Mouse (Mus musculus) thymus, adult 2 months (tissue): Measurements from ENCODE around the gene 2010111I01Rik. TPM values are rescaled to one million over a fixed set of nuclear protein-coding genes. Genes with fewer than 3 reads are reported as not detected.
A peak's percentile ranks its signal among the peaks of the same experiment; 100 is the strongest.

Source experiments
- DNase-seq: peaks from one replicate; pipeline ENCODE4 v3.0.0; 2021
- H3K27ac ChIP-seq: fragments of 200-500 bp; 2 replicates; pipeline ENCODE4 v1.5.1; 2012; ENCODE audit warnings: low read length, control low read depth; ENCODE audit not compliant: control insufficient read depth, insufficient read depth
- H3K27me3 ChIP-seq: fragments of 200-500 bp; 2 replicates; pipeline ENCODE4 v1.6.1; 2012; ENCODE audit warnings: mild to moderate bottlenecking, low read length, moderate library complexity, mixed read lengths; ENCODE audit not compliant: control insufficient read depth, insufficient read depth
- H3K36me3 ChIP-seq: fragments of 200-500 bp; 2 replicates; pipeline ENCODE4 v1.6.1; 2012; ENCODE audit warnings: mild to moderate bottlenecking, low read length, moderate library complexity; ENCODE audit not compliant: control insufficient read depth, insufficient read depth
- H3K4me1 ChIP-seq: fragments of 200-500 bp; replicated peaks from 2 replicates; pipeline ENCODE4 v1.6.1; 2012; ENCODE audit warnings: low read length; ENCODE audit not compliant: control insufficient read depth, insufficient read depth
- H3K4me3 ChIP-seq: fragments of 200-500 bp; 2 replicates; pipeline ENCODE4 v1.5.1; 2012; ENCODE audit warnings: mild to moderate bottlenecking, low read length, control low read depth, moderate library complexity; ENCODE audit not compliant: control insufficient read depth, insufficient read depth
- CTCF ChIP-seq: fragments of 200-500 bp; IDR thresholded peaks from 2 replicates; pipeline ENCODE4 v1.5.1; 2012; ENCODE audit warnings: mild to moderate bottlenecking, control low read depth, low read length, moderate library complexity, borderline replicate concordance; ENCODE audit not compliant: control insufficient read depth, poor library complexity, insufficient read depth; ENCODE audit errors: extremely low read depth
- POLR2A ChIP-seq: fragments of 200-500 bp; IDR thresholded peaks from 2 replicates; pipeline ENCODE4 v1.6.1; 2012; ENCODE audit warnings: mild to moderate bottlenecking, low read length, control low read depth, moderate library complexity; ENCODE audit not compliant: control insufficient read depth, poor library complexity, insufficient read depth; ENCODE audit errors: extremely low read depth
- WGBS: fragments of 180-500 bp; shearing (Covaris S2); methylation state at CpG from one replicate; pipeline ENCODE4 v1.1.7; 2018; 5-methylcytosine and 5-hydroxymethylcytosine counted together
- polyA plus RNA-seq: library from polyadenylated mRNA; depleted of rRNA; stranded (reverse); fragments of >200 nt; gene quantifications from 2 replicates; pipeline ENCODE4 v1.2.3, GENCODE M21; 2012; rRNA removed

Gene 2010111I01Rik
- polyA plus RNA-seq, 1 experiment, result 61.4 TPM

DNA sequence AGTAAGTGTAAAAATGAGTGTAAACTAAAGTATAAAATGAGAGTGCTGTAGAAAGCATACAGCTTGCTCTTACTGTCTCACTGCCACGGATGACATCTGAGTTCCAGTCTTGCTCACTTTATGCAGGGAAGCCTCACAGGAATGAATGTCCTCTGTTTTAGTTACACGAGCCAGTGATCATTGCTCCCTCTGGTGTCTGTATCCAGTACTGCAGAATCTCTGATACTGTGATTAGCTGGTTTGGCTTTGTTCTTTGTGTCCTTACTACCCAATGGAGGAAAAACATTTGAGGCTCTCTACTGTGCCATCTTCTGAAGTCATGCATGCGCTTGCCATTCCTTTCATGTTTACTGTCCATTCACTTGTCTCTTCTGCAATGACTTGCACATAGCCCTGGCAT lies 391.9 kb downstream of the 2010111I01Rik start:
- no peaks in the 10 kb centered on the region for H3K36me3 ChIP-seq
- no peaks in the 10 kb centered on the region for H3K4me1 ChIP-seq
- TF ChIP-seq POLR2A (no peak), CTCF (no peak)
- H3K27me3 ChIP-seq, result no peaks in the 10 kb centered on the region
- H3K27ac ChIP-seq, result no peak overlapping the region
- WGBS, result 42% methylated on average over 3 of the region's 3 CpGs
- peak; percentile 64 for DNase-seq
- no peak overlapping the region for H3K4me3 ChIP-seq

DNA sequence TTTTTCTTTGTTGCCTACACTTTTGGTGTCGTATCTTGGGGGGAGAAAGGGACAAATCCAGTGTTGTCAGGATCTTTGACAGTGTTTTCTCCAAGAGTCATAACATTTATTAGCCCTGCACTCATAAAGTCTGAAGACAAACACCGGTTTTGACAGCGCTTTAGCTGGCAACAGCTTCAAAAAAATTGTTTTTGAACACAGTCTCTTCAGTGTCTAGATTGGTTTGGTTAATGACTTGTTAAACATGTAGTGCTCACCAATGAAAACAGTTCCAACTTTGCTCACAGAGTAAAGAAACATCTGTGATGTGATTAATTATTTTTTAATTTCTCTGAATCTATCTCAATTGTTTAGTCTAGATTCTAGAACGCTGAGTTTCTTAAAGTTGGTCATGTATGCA lies 394.7 kb downstream of the 2010111I01Rik start:
- Histone ChIP-seq H3K4me3 (no peak overlapping the region), H3K36me3 (no peaks in the 10 kb centered on the region), H3K27me3 (no peaks in the 10 kb centered on the region), H3K27ac (no peak overlapping the region), H3K4me1 (no peaks in the 10 kb centered on the region)
- no peak for TF ChIP-seq CTCF
- no peak for TF ChIP-seq POLR2A
- DNase-seq, result no peak
- 97% methylated on average over 4 of the region's 4 CpGs for WGBS

DNA sequence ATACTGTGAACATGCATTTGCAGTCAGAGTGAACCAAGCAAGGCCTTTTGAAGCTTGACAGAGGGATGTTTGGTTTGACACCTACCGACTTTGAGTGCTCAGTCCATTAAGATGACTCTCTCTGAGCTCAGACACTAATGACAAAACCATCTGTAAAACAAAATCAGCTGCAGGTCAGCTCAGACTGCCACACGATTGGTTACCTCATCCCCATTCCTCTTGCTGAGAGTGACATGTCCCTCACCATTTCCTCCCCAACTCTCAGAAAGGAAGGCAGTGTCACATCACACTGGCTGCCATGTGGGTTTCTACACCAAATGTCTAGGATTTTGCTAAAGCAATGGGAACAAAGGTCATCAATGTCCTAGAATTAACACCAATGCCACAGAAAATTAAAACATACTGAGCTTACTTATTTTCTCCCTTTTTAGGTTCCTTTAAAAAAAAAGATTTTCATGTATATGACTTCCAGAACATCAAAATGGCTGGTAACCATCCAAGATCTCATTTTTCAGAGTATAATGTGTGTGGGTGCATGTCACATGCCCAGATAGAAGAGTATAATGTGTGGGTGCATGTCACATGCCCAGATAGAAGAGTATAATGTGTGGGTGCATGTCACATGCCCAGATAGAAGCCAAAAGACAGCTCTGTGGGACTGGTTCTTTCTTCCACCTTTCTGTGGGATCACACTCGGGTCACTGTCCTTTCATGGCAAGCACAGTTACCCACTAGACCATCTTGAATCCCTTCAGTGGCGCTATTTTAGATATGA lies 395.6 kb downstream of the 2010111I01Rik start:
- WGBS, result 89% methylated on average over 4 of the region's 4 CpGs
- H3K4me1 ChIP-seq, result no peaks in the 10 kb centered on the region
- H3K27ac ChIP-seq, result no peak overlapping the region

DNA sequence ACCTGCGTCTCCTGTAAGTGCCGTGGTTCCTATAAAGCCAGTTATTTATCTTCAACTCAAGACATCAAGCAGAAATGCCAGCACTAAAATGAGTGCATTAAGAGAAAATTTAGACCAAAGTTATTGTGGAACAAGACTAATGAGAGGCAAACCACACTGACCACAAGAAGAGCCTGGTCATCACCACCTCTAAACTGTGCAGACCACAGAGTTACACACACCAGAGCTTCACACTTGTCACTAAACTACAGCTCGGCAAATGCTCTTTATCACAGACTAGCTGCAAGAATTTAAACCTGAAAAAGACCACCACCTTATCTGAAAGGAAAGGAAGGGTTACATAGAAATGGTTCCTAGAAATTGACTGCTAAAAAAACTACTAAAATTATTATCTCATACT lies 397.1 kb downstream of the 2010111I01Rik start:
- H3K27me3 ChIP-seq, result no peaks in the 10 kb centered on the region
- no peak overlapping the region for H3K4me3 ChIP-seq
- WGBS, result 76% methylated on average over 3 of the region's 3 CpGs
- H3K4me1 ChIP-seq, result no peaks in the 10 kb centered on the region
- no peak overlapping the region for H3K27ac ChIP-seq
- no peak for TF ChIP-seq CTCF
- no peak for TF ChIP-seq POLR2A
- no peak for DNase-seq
- no peaks in the 10 kb centered on the region for H3K36me3 ChIP-seq

More for the DNA sequence above, 395.6 kb downstream of the 2010111I01Rik start:
- TF ChIP-seq POLR2A (no peak), CTCF (no peak)
- no peaks in the 10 kb centered on the region for H3K27me3 ChIP-seq
- H3K4me3 ChIP-seq, result no peak overlapping the region
- no peak for DNase-seq
- H3K36me3 ChIP-seq, result no peaks in the 10 kb centered on the region

DNA sequence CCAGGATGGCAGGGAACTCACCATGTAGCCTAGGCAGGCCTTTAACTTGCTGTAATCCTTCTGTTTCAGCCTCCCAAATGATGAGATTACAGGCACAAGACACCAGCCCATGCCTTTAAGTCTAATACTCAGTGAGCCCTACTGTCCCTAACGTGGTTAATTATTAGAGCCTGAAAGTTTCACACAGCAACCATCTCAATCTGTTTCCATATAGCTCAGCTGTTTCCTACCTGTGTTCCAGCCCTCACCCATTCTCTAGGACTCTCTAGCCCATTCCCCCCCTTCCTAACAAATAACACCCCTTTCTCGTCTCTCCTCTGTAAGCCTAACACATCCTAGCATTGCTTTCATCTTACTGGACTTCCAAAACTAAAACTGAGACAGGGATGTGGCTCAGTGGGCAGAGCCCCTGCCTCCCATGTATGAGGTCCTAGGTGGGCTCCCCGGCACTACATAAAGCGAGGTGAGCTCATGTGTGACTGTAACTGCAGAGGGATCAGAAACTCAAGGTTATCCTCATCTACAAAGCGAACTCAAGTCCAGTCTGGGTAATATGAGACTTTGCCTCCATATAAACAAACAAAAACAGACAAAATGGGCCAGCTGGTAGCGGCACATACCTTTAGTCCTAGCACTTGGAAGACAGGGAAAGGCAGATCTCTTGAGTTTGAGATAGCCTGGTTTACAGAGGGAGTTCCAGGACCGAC lies 408.9 kb downstream of the 2010111I01Rik start:
- H3K27me3 ChIP-seq, result no peaks in the 10 kb centered on the region
- H3K4me3 ChIP-seq, result no peak overlapping the region
- WGBS, result 93% methylated on average over 7 of the region's 7 CpGs
- no peaks in the 10 kb centered on the region for H3K36me3 ChIP-seq
- no peak overlapping the region for H3K27ac ChIP-seq
- DNase-seq, result no peak
- TF ChIP-seq CTCF, result no peak
- TF ChIP-seq POLR2A, result no peak
- no peaks in the 10 kb centered on the region for H3K4me1 ChIP-seq

Other genes starting within 250 kb of the 2010111I01Rik start
- gene Platr25, start 204.2 kb upstream of the 2010111I01Rik start, polyA plus RNA-seq, result 1.6 TPM in 2 replicates
- 2.5 and 3.7 TPM in 2 replicates for gene Gm5141, start 179.1 kb upstream of the 2010111I01Rik start, polyA plus RNA-seq
- gene Fbp2, start 106.5 kb upstream of the 2010111I01Rik start, polyA plus RNA-seq, result 0.69 and 1.0 TPM in 2 replicates
- gene Fbp1, start 76.6 kb upstream of the 2010111I01Rik start, polyA plus RNA-seq, result 2.3 and 4.6 TPM in 2 replicates